Mouse (Mus musculus) cerebellum, adult 2 months (tissue): ENCODE results near the gene H1foo. TPM values are rescaled to one million over a fixed set of nuclear protein-coding genes. Genes with fewer than 3 reads are reported as not detected.

Experiments
- DNase-seq, 2 experiments: peaks; one replicate each; pipeline ENCODE4 v3.0.0; 2021
- H3K27ac ChIP-seq: fragments of 200-500 bp; 2 replicates; pipeline ENCODE4 v1.5.1; 2012; ENCODE audit warnings: low read length, control low read depth, inconsistent platforms; ENCODE audit not compliant: insufficient read depth
- H3K27me3 ChIP-seq: fragments of 200-500 bp; 2 replicates; pipeline ENCODE4 v1.6.1; 2012; ENCODE audit warnings: inconsistent platforms, mild to moderate bottlenecking, low read length, moderate library complexity; ENCODE audit not compliant: control insufficient read depth, insufficient read depth
- H3K4me1 ChIP-seq: fragments of 200-500 bp; 2 replicates; pipeline ENCODE4 v1.6.1; 2011; ENCODE audit warnings: low read length; ENCODE audit not compliant: control insufficient read depth, insufficient read depth
- H3K4me3 ChIP-seq: fragments of 200-500 bp; replicated peaks from 2 replicates; pipeline ENCODE3; 2011; ENCODE audit warnings: mild to moderate bottlenecking, low read depth, low read length, control low read depth; ENCODE audit not compliant: insufficient read depth
- CTCF ChIP-seq: fragments of 200-500 bp; IDR thresholded peaks from 2 replicates; pipeline ENCODE4 v1.5.1; 2011; ENCODE audit warnings: low read depth, mild to moderate bottlenecking, control low read depth, low read length, moderate library complexity, borderline replicate concordance; ENCODE audit not compliant: insufficient read depth
- POLR2A ChIP-seq: fragments of 200-500 bp; IDR thresholded peaks from 2 replicates; pipeline ENCODE4 v1.6.1; 2011; ENCODE audit warnings: low read length, control low read depth, borderline replicate concordance; ENCODE audit not compliant: insufficient read depth
- WGBS: fragments of 180-500 bp; shearing (Covaris S2); methylation state at CpG from one replicate; pipeline ENCODE4 v1.1.7; 2018; 5-methylcytosine and 5-hydroxymethylcytosine counted together
- polyA plus RNA-seq: library from polyadenylated mRNA; depleted of rRNA; stranded (reverse); fragments of >200 nt; gene quantifications from 2 replicates; pipeline ENCODE4 v1.2.3, GENCODE M21; 2012; rRNA removed

Gene H1foo
- not detected in 2 replicates for polyA plus RNA-seq

DNA sequence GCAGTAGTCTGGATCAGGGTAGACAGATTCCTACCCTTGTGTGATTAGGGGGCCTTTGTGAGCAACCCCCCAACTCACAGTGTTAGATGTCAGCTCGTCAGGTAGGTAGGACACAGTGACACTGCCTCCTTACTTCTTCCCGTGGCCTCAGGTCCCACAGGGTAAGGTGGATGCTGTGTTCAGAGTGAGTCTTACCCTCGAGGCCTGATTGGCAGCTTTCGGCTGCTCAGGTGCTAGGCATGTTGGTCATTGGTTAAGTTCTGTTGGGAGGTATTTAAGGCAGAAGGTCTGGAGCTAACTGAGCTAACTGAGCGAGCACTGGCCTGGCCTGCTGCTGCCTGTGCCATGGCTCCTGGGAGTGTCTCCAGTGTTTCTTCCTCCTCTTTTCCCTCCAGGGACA lies at the start of gene H1foo:
Gene H1foo (plus strand): TSS at position 301 of the 400 bp plus-strand sequence.
- WGBS = 94% methylated on average over 5 of the region's 5 CpGs
- TF ChIP-seq POLR2A (no peak), CTCF (no peak)
- no peak for DNase-seq
- Histone ChIP-seq H3K4me1 (no peaks in the 10 kb centered on the region), H3K4me3 (no peak within 1 kb of the TSS), H3K27me3 (no peaks in the 10 kb centered on the region), H3K27ac (no peak within 1 kb of the TSS)

DNA sequence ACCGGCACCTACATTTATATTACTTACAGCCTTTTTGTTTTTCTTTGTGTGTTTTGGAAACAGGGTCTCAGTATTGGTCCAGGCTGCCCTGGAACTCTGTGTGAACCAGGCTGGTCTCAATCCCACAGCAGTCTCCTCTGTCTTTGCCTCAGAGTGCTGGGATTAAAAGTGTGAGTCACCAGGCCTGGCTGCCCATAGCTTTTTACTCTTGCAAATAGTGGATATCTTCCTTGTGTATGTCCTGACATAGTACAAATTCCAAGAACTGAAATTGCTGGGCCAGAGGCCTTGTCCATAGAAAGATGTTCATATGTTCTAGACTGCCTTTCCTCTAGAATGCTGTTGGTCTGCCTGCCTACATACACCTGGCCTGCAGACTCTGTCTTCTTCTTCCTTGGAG lies 48.4 kb upstream of the H1foo start:
- 70% methylated on average over 1 of the region's 1 CpGs for whole genome bisulfite sequencing
- Histone ChIP-seq H3K4me3 (no peak overlapping the region), H3K27ac (no peak overlapping the region), H3K4me1 (peaks cover 14% of the 10 kb centered on the region), H3K27me3 (no peaks in the 10 kb centered on the region)
- no peak for DNase-seq
- no peak for TF ChIP-seq POLR2A

- TF ChIP-seq POLR2A = no peak
- no peak for TF ChIP-seq CTCF
- peak in 1 of 2 experiments; percentile 43 for DNase-seq
- Histone ChIP-seq H3K4me1 (peaks cover 17% of the 10 kb centered on the region; the same call in 1 of the 2 replicates), H3K4me3 (no peak overlapping the region), H3K27me3 (no peaks in the 10 kb centered on the region), H3K27ac (no peak overlapping the region)
- 36% methylated on average over 4 of the region's 4 CpGs for WGBS
Measured at GRCm38 (mm10) chr6:115897117-115897516, 47.6 kb upstream of the H1foo start.

DNA sequence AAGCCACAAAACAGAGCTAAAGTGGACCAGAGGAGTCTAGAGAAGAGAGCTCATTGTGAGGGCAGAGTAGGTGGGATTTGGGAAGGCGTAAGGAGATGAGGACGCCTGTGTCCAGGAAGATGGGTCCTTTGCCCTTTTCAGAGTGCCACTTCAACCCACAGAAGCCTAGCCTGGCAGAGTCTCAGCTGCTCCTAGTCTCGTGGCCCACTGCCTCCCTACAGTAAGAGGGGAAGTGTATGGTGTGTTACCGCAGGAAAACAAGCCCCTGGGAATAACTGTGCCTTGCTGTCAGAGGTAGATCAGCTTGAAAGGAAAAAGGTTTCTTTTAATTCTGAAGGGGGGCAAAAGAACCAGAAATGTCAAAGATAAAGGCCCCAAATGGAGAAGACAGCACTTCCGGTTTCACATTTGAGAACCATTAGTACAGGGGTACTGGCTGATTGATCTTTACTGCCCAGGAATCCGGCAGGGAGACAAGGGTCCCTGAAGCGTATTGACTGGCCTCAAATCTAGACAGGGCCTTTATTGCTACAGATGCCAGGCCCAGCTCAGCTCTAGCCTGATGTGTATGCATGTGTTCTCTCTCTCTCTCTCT lies 46.7 kb upstream of the H1foo start:
- Histone ChIP-seq H3K4me1 (peaks cover 19% of the 10 kb centered on the region; the same call in 1 of the 2 replicates), H3K4me3 (no peak overlapping the region), H3K27ac (no peak overlapping the region), H3K27me3 (no peaks in the 10 kb centered on the region)
- no peak for DNase-seq
- WGBS = 89% methylated on average over 7 of the region's 7 CpGs
- no peak for TF ChIP-seq CTCF
- TF ChIP-seq POLR2A = no peak

- DNase-seq = peak; percentile 82 to 85
- peaks cover 19% of the 10 kb centered on the region; the same call in 1 of the 2 replicates for H3K4me1 ChIP-seq
- WGBS = 2% methylated on average over 3 of the region's 3 CpGs
- TF ChIP-seq POLR2A (no peak), CTCF (peak; percentile 99)
- H3K27me3 ChIP-seq = no peaks in the 10 kb centered on the region
- no peak overlapping the region for H3K4me3 ChIP-seq
- H3K27ac ChIP-seq = no peak overlapping the region
Measured at GRCm38 (mm10) chr6:115901062-115901461, 43.7 kb upstream of the H1foo start.

DNA sequence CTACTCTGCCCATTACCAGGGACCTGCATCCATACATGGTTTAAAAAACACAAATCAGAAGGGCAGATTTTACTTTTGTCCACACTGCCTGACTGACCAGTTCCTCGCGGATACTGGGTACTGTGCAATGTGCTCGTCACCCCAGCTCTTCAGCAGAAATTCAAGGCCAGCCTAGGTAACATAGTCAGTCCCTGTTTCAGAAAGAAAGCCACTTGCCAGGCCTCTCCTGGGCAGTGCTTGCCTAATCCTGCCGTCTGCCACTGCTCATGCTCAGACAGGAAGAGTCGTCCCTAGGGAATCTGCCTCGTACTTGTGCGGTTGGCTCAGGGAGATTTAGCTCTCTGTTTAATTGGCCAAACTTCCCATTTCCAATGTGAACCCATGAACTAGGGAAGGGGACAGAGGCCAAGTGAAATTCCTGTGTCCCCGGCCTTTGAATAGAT lies 43.2 kb upstream of the H1foo start:
- Histone ChIP-seq H3K27ac (0 out of 2 replicates have a peak overlapping the region, but pooled peaks have one; percentile 15), H3K4me1 (peaks cover 19% of the 10 kb centered on the region; the same call in 1 of the 2 replicates), H3K4me3 (no peak overlapping the region), H3K27me3 (no peaks in the 10 kb centered on the region)
- TF ChIP-seq CTCF = no peak
- peak; percentile 45 to 46 for DNase-seq
- WGBS = 49% methylated on average over 8 of the region's 8 CpGs

GRCm38 (mm10) chr6:115902545-115902944 lies 42.2 kb upstream of the H1foo start:
- no peak overlapping the region for H3K4me3 ChIP-seq
- H3K27me3 ChIP-seq = no peaks in the 10 kb centered on the region
- WGBS = 87% methylated on average over 3 of the region's 3 CpGs
- TF ChIP-seq CTCF = no peak
- TF ChIP-seq POLR2A = no peak
- H3K27ac ChIP-seq = no peak overlapping the region
- no peak for DNase-seq
- peaks cover 12% of the 10 kb centered on the region; the same call in 1 of the 2 replicates for H3K4me1 ChIP-seq

GRCm38 (mm10) chr6:115905568-115905967 lies 39.2 kb upstream of the H1foo start:
- no peak overlapping the region for H3K4me3 ChIP-seq
- TF ChIP-seq CTCF (no peak), POLR2A (no peak)
- DNase-seq = no peak
- 96% methylated on average over 6 of the region's 6 CpGs for WGBS
- H3K4me1 ChIP-seq = peaks cover 19% of the 10 kb centered on the region
- H3K27ac ChIP-seq = no peak overlapping the region
- H3K27me3 ChIP-seq = no peaks in the 10 kb centered on the region
